Mouse (Mus musculus): ENCODE results near the gene Fcrl6. TPM values are rescaled to one million over a fixed set of nuclear protein-coding genes. Genes with fewer than 3 reads are reported as not detected.

The Fcrl6 gene
- total RNA-seq, 1 experiment, result not detected

- no peaks in the 10 kb centered on the region for H3K36me3 ChIP-seq (ENCODE audit: control insufficient read depth, insufficient read depth, low read length, poor library complexity, severe bottlenecking)
- H3K9me3 ChIP-seq (ENCODE audit: control insufficient read depth, insufficient read depth, low read depth, low read length), result no peaks in the 10 kb centered on the region
- no peak for TF ChIP-seq HCFC1 (IDR thresholded peaks at IDR 0.05; ENCODE audit: borderline replicate concordance, insufficient read depth, low read length)
- TF ChIP-seq CHD2 (IDR thresholded peaks at IDR 0.05; ENCODE audit: low read depth, low read length), result no peak
- TF ChIP-seq MAFK (IDR thresholded peaks at IDR 0.05; ENCODE audit: insufficient read depth, low read depth, low read length), result no peak
- no peak for TF ChIP-seq ZNF384 (IDR thresholded peaks at IDR 0.05; ENCODE audit: low read depth, low read length)
- TF ChIP-seq ZC3H11A (IDR thresholded peaks at IDR 0.05; ENCODE audit: borderline replicate concordance, low read depth, low read length), result no peak
- no peaks in the 10 kb centered on the region for H3K4me1 ChIP-seq (ENCODE audit: control insufficient read depth in 2 of 2, insufficient read depth in 2 of 2, low read length in 2 of 2, poor library complexity in 1 of 2)
- in situ Hi-C loops (cut with MboI; ENCODE audit: low sequenced_read_pairs in 2 of 2, unreplicated experiment in 2 of 2), result loop anchor here (10.0 to 25.0 kb wide), 3 partner anchors 215 to 757 kb away; no protein-coding TSS in a partner anchor
- H3K4me3 ChIP-seq (ENCODE audit: insufficient read depth in 1 of 2, low read depth in 1 of 2, low read length in 2 of 2, poor library complexity in 1 of 2, severe bottlenecking in 1 of 2), result no peak overlapping the region
- no peak overlapping the region for H3K27ac ChIP-seq (ENCODE audit: insufficient read depth, low read depth, low read length, poor library complexity, severe bottlenecking)
- H3K9ac ChIP-seq (ENCODE audit: insufficient read depth, low read depth, low read length, poor library complexity, severe bottlenecking), result no peak overlapping the region
- no peak for DNase-seq (ENCODE audit: low read depth, low spot score)
Observed at GRCm38 (mm10) chr1:172629831-172630230, 27.5 kb upstream of the Fcrl6 start.

GRCm38 (mm10) chr1:172626306-172626705, 24.0 kb upstream of the Fcrl6 start:
- in situ Hi-C loops (cut with MboI; ENCODE audit: low sequenced_read_pairs in 2 of 2, unreplicated experiment in 2 of 2), result loop anchor here (25.0 kb wide), 2 partner anchors 214 to 761 kb away; no protein-coding TSS in a partner anchor
- no peak overlapping the region for H3K27ac ChIP-seq (ENCODE audit: insufficient read depth, low read depth, low read length, poor library complexity, severe bottlenecking)
- DNase-seq (ENCODE audit: low read depth, low spot score), result no peak
- TF ChIP-seq MAFK (IDR thresholded peaks at IDR 0.05; ENCODE audit: insufficient read depth, low read depth, low read length), result no peak
- TF ChIP-seq ZC3H11A (IDR thresholded peaks at IDR 0.05; ENCODE audit: borderline replicate concordance, low read depth, low read length), result no peak
- TF ChIP-seq ZNF384 (IDR thresholded peaks at IDR 0.05; ENCODE audit: low read depth, low read length), result no peak
- no peak for TF ChIP-seq CHD2 (IDR thresholded peaks at IDR 0.05; ENCODE audit: low read depth, low read length)
- TF ChIP-seq HCFC1 (IDR thresholded peaks at IDR 0.05; ENCODE audit: borderline replicate concordance, insufficient read depth, low read length), result no peak
- H3K9ac ChIP-seq (ENCODE audit: insufficient read depth, low read depth, low read length, poor library complexity, severe bottlenecking), result no peak overlapping the region
- H3K4me3 ChIP-seq (ENCODE audit: insufficient read depth in 1 of 2, low read depth in 1 of 2, low read length in 2 of 2, poor library complexity in 1 of 2, severe bottlenecking in 1 of 2), result no peak overlapping the region
- H3K36me3 ChIP-seq (ENCODE audit: control insufficient read depth, insufficient read depth, low read length, poor library complexity, severe bottlenecking), result no peaks in the 10 kb centered on the region
- no peaks in the 10 kb centered on the region for H3K4me1 ChIP-seq (ENCODE audit: control insufficient read depth in 2 of 2, insufficient read depth in 2 of 2, low read length in 2 of 2, poor library complexity in 1 of 2)
- no peaks in the 10 kb centered on the region for H3K9me3 ChIP-seq (ENCODE audit: control insufficient read depth, insufficient read depth, low read depth, low read length)

GRCm38 (mm10) chr1:172624081-172624480, 21.7 kb upstream of the Fcrl6 start:
- H3K4me1 ChIP-seq (ENCODE audit: control insufficient read depth in 2 of 2, insufficient read depth in 2 of 2, low read length in 2 of 2, poor library complexity in 1 of 2), result no peaks in the 10 kb centered on the region
- no peaks in the 10 kb centered on the region for H3K9me3 ChIP-seq (ENCODE audit: control insufficient read depth, insufficient read depth, low read depth, low read length)
- no peak overlapping the region for H3K27ac ChIP-seq (ENCODE audit: insufficient read depth, low read depth, low read length, poor library complexity, severe bottlenecking)
- in situ Hi-C loops (cut with MboI; ENCODE audit: low sequenced_read_pairs in 2 of 2, unreplicated experiment in 2 of 2), result no loop called here
- H3K36me3 ChIP-seq (ENCODE audit: control insufficient read depth, insufficient read depth, low read length, poor library complexity, severe bottlenecking), result no peaks in the 10 kb centered on the region
- H3K4me3 ChIP-seq (ENCODE audit: insufficient read depth in 1 of 2, low read depth in 1 of 2, low read length in 2 of 2, poor library complexity in 1 of 2, severe bottlenecking in 1 of 2), result no peak overlapping the region
- no peak for DNase-seq (ENCODE audit: low read depth, low spot score)
- no peak overlapping the region for H3K9ac ChIP-seq (ENCODE audit: insufficient read depth, low read depth, low read length, poor library complexity, severe bottlenecking)
- TF ChIP-seq MAFK (IDR thresholded peaks at IDR 0.05; ENCODE audit: insufficient read depth, low read depth, low read length), result no peak
- TF ChIP-seq ZNF384 (IDR thresholded peaks at IDR 0.05; ENCODE audit: low read depth, low read length), result no peak
- TF ChIP-seq ZC3H11A (IDR thresholded peaks at IDR 0.05; ENCODE audit: borderline replicate concordance, low read depth, low read length), result no peak
- TF ChIP-seq HCFC1 (IDR thresholded peaks at IDR 0.05; ENCODE audit: borderline replicate concordance, insufficient read depth, low read length), result no peak
- no peak for TF ChIP-seq CHD2 (IDR thresholded peaks at IDR 0.05; ENCODE audit: low read depth, low read length)

- in situ Hi-C loops (cut with MboI; ENCODE audit: low sequenced_read_pairs in 2 of 2, unreplicated experiment in 2 of 2), result no loop called here
- no peak for DNase-seq (ENCODE audit: low read depth, low spot score)
- TF ChIP-seq CHD2 (IDR thresholded peaks at IDR 0.05; ENCODE audit: low read depth, low read length), result no peak
- TF ChIP-seq HCFC1 (IDR thresholded peaks at IDR 0.05; ENCODE audit: borderline replicate concordance, insufficient read depth, low read length), result no peak
- no peak for TF ChIP-seq MAFK (IDR thresholded peaks at IDR 0.05; ENCODE audit: insufficient read depth, low read depth, low read length)
- TF ChIP-seq ZNF384 (IDR thresholded peaks at IDR 0.05; ENCODE audit: low read depth, low read length), result no peak
- H3K9ac ChIP-seq (ENCODE audit: insufficient read depth, low read depth, low read length, poor library complexity, severe bottlenecking), result no peak overlapping the region
- no peaks in the 10 kb centered on the region for H3K9me3 ChIP-seq (ENCODE audit: control insufficient read depth, insufficient read depth, low read depth, low read length)
- H3K4me3 ChIP-seq (ENCODE audit: insufficient read depth in 1 of 2, low read depth in 1 of 2, low read length in 2 of 2, poor library complexity in 1 of 2, severe bottlenecking in 1 of 2), result no peak overlapping the region
- H3K27ac ChIP-seq (ENCODE audit: insufficient read depth, low read depth, low read length, poor library complexity, severe bottlenecking), result no peak overlapping the region
- H3K36me3 ChIP-seq (ENCODE audit: control insufficient read depth, insufficient read depth, low read length, poor library complexity, severe bottlenecking), result no peaks in the 10 kb centered on the region
- no peaks in the 10 kb centered on the region for H3K4me1 ChIP-seq (ENCODE audit: control insufficient read depth in 2 of 2, insufficient read depth in 2 of 2, low read length in 2 of 2, poor library complexity in 1 of 2)
Observed at GRCm38 (mm10) chr1:172623599-172623998, 21.2 kb upstream of the Fcrl6 start.

GRCm38 (mm10) chr1:172619235-172619634, 16.9 kb upstream of the Fcrl6 start:
- Histone ChIP-seq H3K9me3 (ENCODE audit: control insufficient read depth, insufficient read depth, low read depth, low read length) (no peaks in the 10 kb centered on the region), H3K4me1 (ENCODE audit: control insufficient read depth in 2 of 2, insufficient read depth in 2 of 2, low read length in 2 of 2, poor library complexity in 1 of 2) (0 out of 4 replicates have a peak, but pooled peaks cover 0 to 1% of the 10 kb centered on the region in 2 experiments), H3K36me3 (ENCODE audit: control insufficient read depth, insufficient read depth, low read length, poor library complexity, severe bottlenecking) (no peaks in the 10 kb centered on the region), H3K4me3 (ENCODE audit: insufficient read depth in 1 of 2, low read depth in 1 of 2, low read length in 2 of 2, poor library complexity in 1 of 2, severe bottlenecking in 1 of 2) (no peak overlapping the region), H3K9ac (ENCODE audit: insufficient read depth, low read depth, low read length, poor library complexity, severe bottlenecking) (no peak overlapping the region), H3K27ac (ENCODE audit: insufficient read depth, low read depth, low read length, poor library complexity, severe bottlenecking) (no peak overlapping the region)
- no peak for TF ChIP-seq CHD2 (IDR thresholded peaks at IDR 0.05; ENCODE audit: low read depth, low read length)
- TF ChIP-seq ZC3H11A (IDR thresholded peaks at IDR 0.05; ENCODE audit: borderline replicate concordance, low read depth, low read length), result peak; percentile 39; the same call in 1 of the 2 replicates
- TF ChIP-seq ZNF384 (IDR thresholded peaks at IDR 0.05; ENCODE audit: low read depth, low read length), result no peak
- TF ChIP-seq MAFK (IDR thresholded peaks at IDR 0.05; ENCODE audit: insufficient read depth, low read depth, low read length), result no peak
- peak; percentile 38 for DNase-seq (ENCODE audit: low read depth, low spot score)
- in situ Hi-C loops (cut with MboI; ENCODE audit: low sequenced_read_pairs in 2 of 2, unreplicated experiment in 2 of 2), result no loop called here

Data from ES-E14 (cell line).